Mouse (Mus musculus): Measurements from ENCODE around the gene Plin2.
A peak's percentile ranks its signal among the peaks of the same experiment; 100 is the strongest.
"Not testable (repeated sequence)": the region's sequence is repeated elsewhere in the genome, so short reads cannot be mapped to it uniquely, and the experiment has no call there.

Plin2 gene

GRCm38 (mm10) chr4:86625463-86625862 lies 44.4 kb downstream of the Plin2 start:
- DNase-seq = no peak

- not testable (repeated sequence) for DNase-seq
Observed at GRCm38 (mm10) chr4:86622532-86622931, 47.3 kb downstream of the Plin2 start.

GRCm38 (mm10) chr4:86622116-86622515 lies 47.7 kb downstream of the Plin2 start:
- no peak for DNase-seq

- no peak for DNase-seq
Observed at GRCm38 (mm10) chr4:86620506-86620905, 49.4 kb downstream of the Plin2 start.

GRCm38 (mm10) chr4:86612289-86612620 lies 57.6 kb downstream of the Plin2 start:
- DNase-seq = no peak

- peak; percentile 90 to 93 for DNase-seq
Observed at GRCm38 (mm10) chr4:86611524-86612288, 58.2 kb downstream of the Plin2 start, which contains the start of gene Haus6. Haus6 (minus strand) TSS chr4:86612055.

All from cerebellum, postnatal 14 days (tissue).